Mouse (Mus musculus): Measurements from ENCODE around the gene Evi5l.
"Not testable (repeated sequence)": the region's sequence is repeated elsewhere in the genome, so short reads cannot be mapped to it uniquely, and the experiment has no call there.

The Evi5l gene

DNA sequence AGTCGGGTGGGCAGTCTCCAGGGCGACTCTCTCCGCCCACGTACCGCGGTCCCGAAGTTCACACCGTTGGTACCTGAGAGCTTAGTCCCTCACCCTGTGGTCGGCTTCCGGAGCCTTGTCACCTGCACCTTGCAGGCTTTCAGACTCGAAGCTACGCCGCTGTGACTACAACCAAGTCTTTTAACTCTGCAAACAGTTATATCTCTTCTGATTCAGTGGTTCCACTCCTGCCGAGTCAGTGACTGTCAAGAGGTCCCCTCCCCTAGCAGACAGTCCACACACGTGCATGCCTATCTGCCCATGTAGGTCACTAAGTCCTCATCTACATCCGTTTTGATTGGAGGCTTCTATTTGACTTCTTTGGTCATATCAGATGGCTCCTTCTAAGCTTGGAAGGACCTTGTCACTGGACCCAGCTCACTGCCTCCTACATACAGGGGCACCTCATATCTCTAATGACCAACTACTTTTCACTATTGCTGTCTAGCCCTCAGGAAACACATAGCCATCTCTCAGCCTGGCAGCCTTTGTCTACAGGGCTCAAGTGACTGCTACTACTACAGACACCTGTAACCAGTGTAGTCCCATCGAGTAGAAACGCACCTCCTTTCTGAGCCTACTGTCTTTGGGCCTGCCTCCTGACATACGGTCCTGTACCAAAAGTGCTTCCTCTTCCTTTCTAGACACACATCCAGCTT lies 73.0 kb downstream of the Evi5l start:
- DNase-seq: no peak

DNA sequence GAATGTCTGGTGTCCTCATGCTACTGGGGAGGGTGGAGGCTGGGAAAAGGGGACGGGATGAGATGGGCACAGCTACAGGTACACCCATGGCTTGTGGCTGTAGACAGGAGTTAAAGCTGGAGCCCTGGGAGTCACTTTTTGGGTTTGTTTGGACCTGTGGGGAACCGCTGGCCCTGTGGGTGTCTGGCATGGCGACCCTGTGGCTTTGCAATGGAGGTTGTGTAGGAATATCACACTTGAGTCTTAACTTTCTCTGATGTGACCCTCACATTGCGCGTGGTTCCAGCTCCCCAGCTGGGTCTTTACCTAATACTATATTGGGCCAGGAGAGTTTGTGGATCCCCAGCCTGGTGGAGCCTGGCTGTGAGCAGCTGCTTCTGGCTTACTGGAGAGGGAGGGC lies 78.7 kb downstream of the Evi5l start:
- no peak for DNase-seq

GRCm38 (mm10) chr8:4245737-4246136 lies 79.4 kb downstream of the Evi5l start:
- no peak for DNase-seq

- no peak for DNase-seq
These were observed 80.9 kb downstream of the Evi5l start for GRCm38 (mm10) chr8:4247241-4247640.

DNA sequence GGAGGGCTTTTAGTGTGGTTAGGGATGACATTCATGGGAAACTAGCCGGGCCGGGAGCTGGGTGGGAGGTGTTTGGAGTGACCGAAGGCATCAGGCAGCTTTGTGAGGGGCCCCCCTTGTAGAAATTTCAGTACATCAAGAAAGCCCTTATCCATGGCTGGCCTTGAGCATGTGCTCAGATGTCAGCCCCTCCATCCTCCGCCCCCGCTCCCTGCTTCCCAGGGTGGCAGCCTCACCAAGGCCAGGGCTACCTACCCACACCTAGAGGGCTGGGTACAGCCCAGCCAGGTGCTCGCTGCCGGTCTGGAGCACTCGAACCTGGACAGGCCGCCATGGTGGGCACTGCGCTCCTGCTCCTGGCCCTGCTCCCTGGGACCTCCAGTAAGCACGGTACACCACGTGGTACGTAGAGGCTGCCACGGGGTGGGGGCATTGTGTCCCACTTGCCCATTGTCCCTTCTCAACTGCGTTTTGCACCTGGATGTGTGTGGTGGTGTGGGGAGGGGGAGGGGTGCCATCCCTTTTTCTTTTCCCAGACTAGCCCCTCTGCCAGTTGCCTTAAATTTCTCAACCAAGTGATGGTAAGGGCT lies 81.7 kb downstream of the Evi5l start, which contains the start of gene Tgfbr3l:
Tgfbr3l (plus strand) TSS at position 264 of the 590 bp plus-strand sequence.
- no peak for DNase-seq

DNA sequence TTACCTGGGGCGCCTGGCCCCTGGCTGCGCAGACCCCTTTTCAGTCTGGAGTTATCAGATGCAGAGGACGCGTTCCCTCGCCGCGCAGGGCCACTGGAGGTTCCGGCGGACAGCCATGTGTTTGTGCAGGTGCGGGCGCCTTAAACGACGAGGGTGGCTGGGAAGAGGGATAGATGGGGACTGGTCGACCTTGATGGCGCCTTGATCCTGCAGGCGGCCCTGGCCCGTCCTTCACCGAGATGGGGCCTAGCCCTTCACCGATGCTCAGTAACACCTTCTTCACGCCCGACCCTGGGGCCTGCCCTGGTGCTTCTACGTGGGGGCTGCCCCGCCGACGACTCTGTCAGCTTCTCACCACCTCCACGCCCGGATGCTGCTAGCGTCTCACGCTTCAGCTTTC lies 82.8 kb downstream of the Evi5l start:
- no peak for DNase-seq

GRCm38 (mm10) chr8:4250306-4250970 lies 84.1 kb downstream of the Evi5l start:
- peak; percentile 87 for DNase-seq

DNA sequence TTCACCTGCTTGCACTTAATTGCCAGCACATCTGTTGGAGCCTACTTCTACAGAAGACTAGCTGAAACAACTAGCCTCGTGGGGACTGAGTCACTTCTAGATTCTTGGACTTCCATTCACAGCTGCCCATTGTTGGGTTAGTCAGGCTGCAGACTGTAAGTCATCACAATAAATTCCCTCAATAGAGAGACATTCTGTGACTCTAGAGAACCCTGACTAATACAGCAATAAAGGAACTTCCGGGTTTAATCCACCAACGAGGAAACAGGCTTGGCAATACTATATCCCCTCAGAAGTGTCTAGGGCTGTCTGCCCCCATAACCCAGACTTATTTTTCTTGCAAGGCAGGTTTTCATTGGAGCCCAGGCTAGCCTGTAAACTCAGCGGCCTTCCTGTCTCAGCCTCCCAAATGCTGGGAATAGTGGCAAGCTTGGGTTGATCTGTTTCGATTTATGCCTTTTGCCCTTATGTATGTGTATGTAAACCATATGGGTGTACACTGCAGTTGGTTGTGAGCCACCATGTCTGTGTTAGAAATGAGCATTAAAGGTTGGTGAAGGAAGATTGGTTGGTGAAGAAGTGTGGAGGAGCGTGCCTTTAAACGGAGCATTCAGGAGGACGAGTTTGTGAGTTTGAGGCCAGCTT lies 85.9 kb downstream of the Evi5l start:
- DNase-seq: no peak

DNA sequence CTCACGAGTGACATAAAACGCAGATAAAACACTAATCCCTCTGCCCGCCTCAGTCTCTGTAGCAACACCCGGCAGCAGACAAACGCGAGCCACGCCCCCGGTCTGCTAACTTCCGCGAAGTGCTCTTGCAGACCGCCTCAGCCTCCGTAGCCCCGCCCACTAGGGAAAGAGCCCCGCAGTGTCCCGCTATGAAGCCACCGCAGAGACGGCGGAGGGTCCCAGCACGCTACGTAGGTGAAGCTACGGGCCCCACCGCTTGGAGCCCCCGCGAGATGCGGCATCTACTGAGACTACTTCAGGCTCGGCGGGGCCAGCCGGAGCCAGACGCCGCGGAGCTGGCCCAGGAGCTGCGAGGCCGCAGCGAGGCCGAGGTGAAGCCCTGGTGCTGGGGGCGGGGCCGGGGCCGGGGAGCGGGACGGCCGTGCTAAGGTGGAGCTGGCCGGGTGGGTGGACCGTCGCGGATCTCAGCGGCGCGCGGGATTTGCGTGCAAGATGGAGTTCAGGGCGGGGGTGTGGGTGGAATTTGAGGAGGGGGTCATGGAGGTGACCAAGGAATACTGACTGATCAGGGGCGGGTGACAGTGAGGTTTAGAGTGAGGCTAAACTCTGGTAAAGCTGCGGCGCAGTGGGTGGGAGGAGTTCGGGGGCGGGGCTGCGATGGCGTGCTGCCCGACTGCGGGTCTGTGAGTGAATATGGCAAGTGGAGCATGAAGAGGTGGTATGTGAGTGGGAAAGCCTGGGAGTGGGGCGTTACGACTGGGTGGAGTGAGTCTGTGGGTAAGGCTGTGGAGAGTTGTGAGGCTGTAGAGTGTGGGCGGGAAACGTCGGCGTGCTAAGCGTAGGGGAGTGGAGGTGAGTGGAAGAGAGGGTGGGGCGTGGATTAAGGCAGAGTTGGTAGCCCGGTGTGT lies 86.8 kb downstream of the Evi5l start, which contains the start of gene Snapc2:
Snapc2 (plus strand) TSS at position 147 of the 908 bp plus-strand sequence.
- DNase-seq: peak; percentile 98

DNA sequence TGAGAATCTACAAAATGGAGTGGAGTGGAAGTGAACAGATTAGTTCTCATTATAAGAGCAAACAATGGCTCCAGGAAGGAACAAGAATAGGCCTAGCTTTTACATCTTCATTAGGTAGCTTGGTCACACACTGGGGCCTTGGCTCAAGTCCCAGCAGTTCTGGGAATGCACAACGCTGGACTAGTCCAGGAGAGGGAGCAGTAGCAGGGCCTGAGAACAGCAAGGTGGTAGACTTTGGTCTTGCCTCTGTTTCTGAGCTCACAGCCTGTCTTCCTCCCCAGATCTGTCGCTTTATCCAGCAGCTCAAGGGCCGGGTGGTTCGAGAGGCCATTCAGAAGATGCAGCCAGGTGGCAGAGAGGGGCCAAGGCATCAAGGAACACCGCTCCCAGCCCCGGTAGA lies 87.6 kb downstream of the Evi5l start:
- DNase-seq: no peak

- DNase-seq: not testable (repeated sequence)
These were observed 89.1 kb downstream of the Evi5l start for GRCm38 (mm10) chr8:4255471-4255870.

DNA sequence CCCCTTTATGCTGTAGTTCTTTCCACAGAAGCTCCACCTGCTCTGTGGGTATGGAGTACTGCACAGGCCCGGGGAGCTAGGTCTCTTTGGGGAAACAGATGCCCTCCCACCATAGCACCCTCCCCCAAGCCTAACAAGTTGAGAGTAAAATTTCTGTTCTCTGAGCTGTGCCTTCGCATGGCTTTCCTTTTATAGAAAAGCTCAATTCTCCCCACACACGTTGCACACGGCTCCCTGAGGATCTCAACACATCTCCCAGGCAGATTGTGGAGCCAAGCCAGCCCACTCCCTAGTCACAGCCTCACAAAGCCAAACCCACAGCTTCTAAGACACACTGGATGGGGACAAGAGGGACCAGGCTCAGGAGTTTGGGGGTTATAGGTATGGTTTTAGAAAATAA lies 90.5 kb downstream of the Evi5l start:
- no peak for DNase-seq

GRCm38 (mm10) chr8:4257350-4257749 lies 91.0 kb downstream of the Evi5l start:
- no peak for DNase-seq

- DNase-seq: peak; percentile 83
These were observed 91.9 kb downstream of the Evi5l start for GRCm38 (mm10) chr8:4258233-4258632.

- no peak for DNase-seq
These were observed 92.3 kb downstream of the Evi5l start for GRCm38 (mm10) chr8:4258678-4259077.

DNA sequence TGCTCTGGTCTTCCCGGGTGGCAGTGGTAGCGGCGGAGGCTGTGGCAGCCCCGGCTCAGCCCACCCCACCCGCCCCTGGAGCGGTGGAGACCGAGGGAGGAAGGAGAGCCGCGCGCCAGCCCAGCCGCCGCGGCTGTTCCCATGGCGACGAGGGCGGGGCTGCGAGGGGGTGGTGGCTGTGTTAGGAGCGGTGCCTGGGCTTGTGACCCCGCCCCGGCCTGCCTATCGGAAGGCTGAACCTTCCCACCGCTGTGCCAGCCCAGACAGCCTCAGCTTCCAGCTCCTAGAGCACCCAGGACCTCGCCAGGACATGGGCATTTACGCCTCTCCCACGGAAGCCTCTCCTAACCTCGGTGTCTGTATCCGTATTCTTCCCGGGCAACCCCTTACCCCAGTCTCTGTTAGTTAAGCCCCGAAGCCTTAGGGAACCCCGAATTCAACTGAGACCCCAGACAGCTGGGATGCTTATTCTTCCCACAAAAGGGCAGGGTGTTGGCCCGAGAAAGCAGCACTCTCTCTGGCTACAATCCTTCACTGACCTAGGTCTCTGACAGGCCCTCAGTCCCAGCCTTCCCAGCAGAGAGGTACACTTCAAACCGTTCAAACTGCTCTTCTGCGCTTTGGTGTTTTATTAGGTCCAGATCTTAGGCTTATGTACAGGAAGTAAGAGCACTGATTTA lies 92.9 kb downstream of the Evi5l start, which contains the start of gene Ctxn1:
Ctxn1 (minus strand) TSS at position 150 of the 680 bp plus-strand sequence.
- DNase-seq: peak; percentile 98

DNA sequence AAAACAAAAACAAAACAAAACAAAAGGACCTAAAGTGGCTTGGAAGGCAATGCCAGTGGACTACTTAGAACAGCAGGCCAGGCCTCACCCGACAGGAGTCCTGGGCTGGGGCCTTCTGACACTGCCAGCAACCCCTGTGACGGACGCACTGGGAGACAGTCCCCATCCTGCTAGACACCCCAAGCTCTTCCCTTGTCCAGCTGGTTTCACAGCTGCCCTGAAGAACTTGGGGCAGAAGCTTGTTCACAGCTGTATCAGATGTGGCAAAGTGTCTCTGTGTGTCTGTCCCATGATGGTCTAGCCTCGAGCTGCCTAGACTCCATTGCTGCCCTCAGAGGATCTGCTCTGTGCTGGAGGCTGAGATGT lies 93.4 kb downstream of the Evi5l start:
- no peak for DNase-seq

Measured in liver (tissue).